ENCODE assay signal across 19 mouse cellular contexts in the genomic region with DNA sequence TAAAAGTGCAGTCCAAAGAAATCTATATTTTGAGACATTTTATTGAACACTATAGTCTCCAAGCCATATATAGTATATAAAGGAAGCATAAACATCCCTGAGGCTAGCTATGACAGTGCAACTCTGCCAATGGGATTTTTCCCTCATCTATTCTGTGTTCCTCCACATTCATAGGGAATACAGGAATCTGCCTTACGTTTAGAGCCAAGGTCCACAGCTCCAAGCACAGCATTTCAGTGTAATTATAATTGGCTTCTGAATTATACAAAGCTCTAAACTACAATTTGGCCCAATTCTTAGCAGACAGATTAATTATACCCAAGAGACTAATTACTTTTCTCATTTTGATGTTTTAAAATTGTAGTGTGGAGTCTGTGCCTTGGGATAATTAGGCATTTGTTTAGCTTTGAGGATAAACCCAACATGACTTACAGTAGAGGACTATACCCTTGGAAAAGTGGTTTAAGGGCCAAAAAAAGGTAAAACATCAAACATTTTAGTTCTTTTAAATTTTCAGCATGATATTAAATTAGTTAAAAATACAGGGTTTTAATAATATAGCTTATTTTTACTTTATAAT.
A peak's percentile ranks its signal among the peaks of the same experiment; 100 is the strongest.
DNase-seq lines count a peak whose midpoint lies in the region; ATAC-seq and TF ChIP-seq lines count a peak whose summit lies in the region.
"Had no signal": no experiment of that assay in that cellular context is flagged by ENCODE, and none has a peak within 500 bp of the region (broad histone marks: within the 10 kb centered on the region; RNA-seq: fewer than 3 reads in every experiment).

No protein-coding gene starts in this region.

- H3K4me1 ChIP-seq in forebrain, embryonic 11.5 days (replicated peaks; ENCODE audit: control insufficient read depth, insufficient read depth, low read length): no peaks in the 10 kb centered on the region
- H3K4me1 ChIP-seq in forebrain, embryonic 10.5 days: no peaks in the 10 kb centered on the region
- no peaks in the 10 kb centered on the region for H3K4me1 ChIP-seq in forebrain, embryonic 14.5 days (ENCODE audit: control insufficient read depth, insufficient read depth, low read length)
- H3K4me1 ChIP-seq in midbrain, embryonic 13.5 days (replicated peaks): no peaks in the 10 kb centered on the region
- H3K4me1 ChIP-seq in lung, postnatal 0 days (ENCODE audit: insufficient read depth, low read depth, low read length): no peaks in the 10 kb centered on the region
- H3K4me1 ChIP-seq: stomach, embryonic 15.5 days had no signal

- H3K27me3 ChIP-seq in forebrain, embryonic 11.5 days (ENCODE audit: control insufficient read depth, insufficient read depth, low read length): no peaks in the 10 kb centered on the region
- no peaks in the 10 kb centered on the region for H3K27me3 ChIP-seq in forebrain, embryonic 10.5 days (ENCODE audit: poor library complexity, severe bottlenecking)
- H3K27me3 ChIP-seq in forebrain, embryonic 14.5 days (replicated peaks; ENCODE audit: control insufficient read depth, insufficient read depth, low read length): no peaks in the 10 kb centered on the region
- H3K27me3 ChIP-seq in midbrain, embryonic 13.5 days: no peaks in the 10 kb centered on the region
- no peaks in the 10 kb centered on the region for H3K27me3 ChIP-seq in lung, postnatal 0 days (replicated peaks; ENCODE audit: insufficient read depth, low read length)
- H3K27me3 ChIP-seq: stomach, embryonic 15.5 days had no signal

- TF ChIP-seq EP300 in lung, postnatal 0 days (IDR thresholded peaks at IDR 0.05): no peak

- H3K9ac ChIP-seq in forebrain, embryonic 11.5 days (ENCODE audit: low read length): no peak overlapping the region
- H3K9ac ChIP-seq in forebrain, embryonic 14.5 days (ENCODE audit: low read length): no peak overlapping the region
- H3K9ac ChIP-seq in midbrain, embryonic 13.5 days (replicated peaks): no peak overlapping the region
- H3K9ac ChIP-seq in lung, postnatal 0 days (replicated peaks; ENCODE audit: low read depth): no peak overlapping the region
- H3K9ac ChIP-seq: liver, postnatal 0 days; stomach, embryonic 15.5 days had no signal

- 45% methylated on average over 1 of the region's 1 CpGs for WGBS in forebrain, embryonic 11.5 days
- WGBS in forebrain, embryonic 10.5 days: 66% methylated on average over 1 of the region's 1 CpGs
- 8% methylated on average over 1 of the region's 1 CpGs for WGBS in forebrain, embryonic 14.5 days
- WGBS in midbrain, embryonic 13.5 days: 49% methylated on average over 1 of the region's 1 CpGs
- 47% methylated on average over 1 of the region's 1 CpGs for WGBS in lung, postnatal 0 days

- no peak for TF ChIP-seq CTCF in lung, postnatal 0 days (IDR thresholded peaks at IDR 0.05)

- ATAC-seq in forebrain, embryonic 11.5 days (replicated peaks; ENCODE audit: low FRiP score): peak; percentile 71
- ATAC-seq in forebrain, embryonic 14.5 days: peak; percentile 86
- peak; percentile 69 for ATAC-seq in midbrain, embryonic 13.5 days
- ATAC-seq in lung, postnatal 0 days: no peak
- ATAC-seq: liver, postnatal 0 days had no signal

- no peak overlapping the region for H3K4me3 ChIP-seq in forebrain, embryonic 11.5 days (ENCODE audit: low read depth, low read length)
- no peak overlapping the region for H3K4me3 ChIP-seq in forebrain, embryonic 10.5 days
- no peak overlapping the region for H3K4me3 ChIP-seq in forebrain, embryonic 14.5 days (ENCODE audit: low read depth, low read length)
- H3K4me3 ChIP-seq in midbrain, embryonic 13.5 days (replicated peaks): no peak overlapping the region
- H3K4me3 ChIP-seq in lung, postnatal 0 days (ENCODE audit: low read depth, low read length): no peak overlapping the region
- H3K4me3 ChIP-seq: stomach, embryonic 15.5 days had no signal

- H3K4me2 ChIP-seq in forebrain, embryonic 11.5 days (ENCODE audit: low read depth, low read length, severe bottlenecking): no peak overlapping the region
- H3K4me2 ChIP-seq in forebrain, embryonic 14.5 days (ENCODE audit: low read length): no peak overlapping the region
- H3K4me2 ChIP-seq in midbrain, embryonic 13.5 days (replicated peaks): no peak overlapping the region
- no peak overlapping the region for H3K4me2 ChIP-seq in lung, postnatal 0 days (replicated peaks; ENCODE audit: low read depth, low read length)
- H3K4me2 ChIP-seq: stomach, embryonic 15.5 days had no signal

- DNase-seq in forebrain, embryonic 11.5 days (ENCODE audit: low spot score): no peak
- no peak for DNase-seq in forebrain, embryonic 10.5 days (ENCODE audit: extremely low spot score, low spot score)
- DNase-seq in Muller cell, postnatal 12 days (ENCODE audit: inconsistent ontology term): peak; percentile 3
- peak; percentile 80 for DNase-seq in forebrain, embryonic 14.5 days (ENCODE audit: low spot score)
- DNase-seq in lung, postnatal 0 days (ENCODE audit: low spot score): no peak
- no peak for DNase-seq in embryo, embryonic 11 days
- DNase-seq in gastrocnemius, postnatal 4 days (ENCODE audit: low spot score in 2 of 2): no peak
- DNase-seq: adrenal gland, adult 2 months; cerebellum, adult 2 months; gastrocnemius, postnatal 14 days; heart, postnatal 10 days; kidney, adult 9 months; liver; liver, postnatal 0 days; lung, postnatal 36 days; spleen, adult 18-20 months; thymus, adult 2 months had no signal

- H3K36me3 ChIP-seq in forebrain, embryonic 11.5 days (ENCODE audit: control insufficient read depth, insufficient read depth, low read length): no peaks in the 10 kb centered on the region
- H3K36me3 ChIP-seq in forebrain, embryonic 10.5 days (replicated peaks): no peaks in the 10 kb centered on the region
- no peaks in the 10 kb centered on the region for H3K36me3 ChIP-seq in forebrain, embryonic 14.5 days (ENCODE audit: control insufficient read depth, insufficient read depth, low read length)
- H3K36me3 ChIP-seq in midbrain, embryonic 13.5 days: no peaks in the 10 kb centered on the region
- H3K36me3 ChIP-seq in lung, postnatal 0 days (ENCODE audit: insufficient read depth, low read length): no peaks in the 10 kb centered on the region
- H3K36me3 ChIP-seq: stomach, embryonic 15.5 days had no signal

- no peak overlapping the region for H3K27ac ChIP-seq in forebrain, embryonic 11.5 days (ENCODE audit: low read depth, low read length)
- no peak overlapping the region for H3K27ac ChIP-seq in forebrain, embryonic 10.5 days
- no peak overlapping the region for H3K27ac ChIP-seq in forebrain, embryonic 14.5 days (ENCODE audit: low read depth, low read length)
- H3K27ac ChIP-seq in midbrain, embryonic 13.5 days: no peak overlapping the region
- H3K27ac ChIP-seq in lung, postnatal 0 days (ENCODE audit: low read length): no peak overlapping the region
- H3K27ac ChIP-seq: stomach, embryonic 15.5 days had no signal

- H3K9me3 ChIP-seq in forebrain, embryonic 11.5 days (ENCODE audit: control insufficient read depth, low read length): no peaks in the 10 kb centered on the region
- H3K9me3 ChIP-seq in forebrain, embryonic 10.5 days: no peaks in the 10 kb centered on the region
- no peaks in the 10 kb centered on the region for H3K9me3 ChIP-seq in forebrain, embryonic 14.5 days (replicated peaks; ENCODE audit: control insufficient read depth, low read length)
- no peaks in the 10 kb centered on the region for H3K9me3 ChIP-seq in midbrain, embryonic 13.5 days
- H3K9me3 ChIP-seq in lung, postnatal 0 days (ENCODE audit: low read length): no peaks in the 10 kb centered on the region
- H3K9me3 ChIP-seq: stomach, embryonic 15.5 days had no signal

Comparison
In these comparisons a context has a peak if more than half of its experiments do, and no peak if none do; other contexts are left out.
1. DNase-seq: peak in Muller cell, postnatal 12 days (single experiment) and forebrain, embryonic 14.5 days (single experiment); none in forebrain, embryonic 11.5 days (single experiment), forebrain, embryonic 10.5 days (single experiment), lung, postnatal 0 days (single experiment), embryo, embryonic 11 days (single experiment) and gastrocnemius, postnatal 4 days (0 of 2).